8 mouse cellular contexts compared by ENCODE assay signal in genomic region chr10:33304982-33305381, GRCm38 (mm10).
DNase-seq lines count a peak whose midpoint lies in the region; ATAC-seq and TF ChIP-seq lines count a peak whose summit lies in the region.

No protein-coding gene starts in this region.

- WGBS in kidney, adult 2 months: 12% methylated on average over 2 of the region's 2 CpGs
- WGBS in kidney, embryonic 15.5 days: 23% methylated on average over 2 of the region's 2 CpGs
- WGBS in forebrain, embryonic 10.5 days: 33% methylated on average over 2 of the region's 2 CpGs

- H3K9ac ChIP-seq in kidney, embryonic 15.5 days: no peak overlapping the region

- ATAC-seq in kidney, embryonic 15.5 days (replicated peaks; ENCODE audit: low FRiP score): no peak
- ATAC-seq in granulocyte monocyte progenitor cell, adult 5-6 weeks (replicated peaks; ENCODE audit: poor library complexity, severe bottlenecking): no peak

- H3K9me3 ChIP-seq in kidney, embryonic 15.5 days (replicated peaks): no peaks in the 10 kb centered on the region
- H3K9me3 ChIP-seq in forebrain, embryonic 10.5 days: no peaks in the 10 kb centered on the region

- no peaks in the 10 kb centered on the region; the same call in 1 of the 2 replicates for H3K27me3 ChIP-seq in kidney, adult 2 months (replicated peaks; ENCODE audit: control insufficient read depth, insufficient read depth, low read length)
- H3K27me3 ChIP-seq in kidney, embryonic 15.5 days: no peaks in the 10 kb centered on the region
- H3K27me3 ChIP-seq in forebrain, embryonic 10.5 days (ENCODE audit: poor library complexity, severe bottlenecking): no peaks in the 10 kb centered on the region

- no peak for TF ChIP-seq POLR2A in kidney, adult 2 months (IDR thresholded peaks at IDR 0.05; ENCODE audit: low read depth, low read length)

- H3K27ac ChIP-seq in kidney, adult 2 months (ENCODE audit: insufficient read depth, low read depth, low read length): no peak overlapping the region
- no peak overlapping the region for H3K27ac ChIP-seq in kidney, embryonic 15.5 days
- H3K27ac ChIP-seq in forebrain, embryonic 10.5 days: no peak overlapping the region

- peak; percentile 15 for DNase-seq in kidney, adult 2 months
- DNase-seq in 3T3-L1 (ENCODE audit: low read depth, low spot score): peak; percentile 54
- DNase-seq in ES-CJ7 (ENCODE audit: low read depth, low spot score): peak; percentile 5
- DNase-seq in kidney, postnatal 36 days: peak; percentile 7 to 59
- no peak for DNase-seq in spleen, postnatal 14 days (ENCODE audit: low spot score in 2 of 2)
- no peak for DNase-seq in forebrain, embryonic 10.5 days (ENCODE audit: extremely low spot score, low spot score)

- H3K36me3 ChIP-seq in kidney, adult 2 months (ENCODE audit: control insufficient read depth, insufficient read depth, low read length): no peaks in the 10 kb centered on the region
- H3K36me3 ChIP-seq in kidney, embryonic 15.5 days: no peaks in the 10 kb centered on the region
- no peaks in the 10 kb centered on the region for H3K36me3 ChIP-seq in forebrain, embryonic 10.5 days (replicated peaks)

- H3K4me3 ChIP-seq in kidney, adult 2 months (ENCODE audit: insufficient read depth, low read depth, low read length): no peak overlapping the region
- H3K4me3 ChIP-seq in kidney, embryonic 15.5 days (replicated peaks): no peak overlapping the region
- H3K4me3 ChIP-seq in forebrain, embryonic 10.5 days: no peak overlapping the region

- H3K4me2 ChIP-seq in kidney, embryonic 15.5 days: no peak overlapping the region

- H3K4me1 ChIP-seq in kidney, adult 2 months (ENCODE audit: control insufficient read depth, insufficient read depth, low read length): no peaks in the 10 kb centered on the region
- H3K4me1 ChIP-seq in kidney, embryonic 15.5 days: no peaks in the 10 kb centered on the region
- H3K4me1 ChIP-seq in forebrain, embryonic 10.5 days: no peaks in the 10 kb centered on the region

- TF ChIP-seq CTCF in kidney, adult 2 months (conservative IDR thresholded peaks at IDR 0.05; ENCODE audit: insufficient read depth, insufficient read length, low read depth, low read length): no peak

Comparison
In these comparisons a context has a peak if more than half of its experiments do, and no peak if none do; other contexts are left out.
1. DNase-seq: peak in kidney, adult 2 months (single experiment), 3T3-L1 (single experiment), ES-CJ7 (single experiment) and kidney, postnatal 36 days (2 of 2); none in spleen, postnatal 14 days (0 of 2) and forebrain, embryonic 10.5 days (single experiment).